Mouse (Mus musculus) frontal cortex, adult 2 months (tissue): ENCODE results near the gene Asprv1. TPM values are rescaled to one million over a fixed set of nuclear protein-coding genes. Genes with fewer than 3 reads are reported as not detected.

Source experiments
- DNase-seq, 2 experiments: peaks; one replicate each; pipeline ENCODE4 v3.0.0; 2022; ENCODE audit warnings: low spot score in 1 of 2; ENCODE audit errors: extremely low spot score in 1 of 2
- polyA plus RNA-seq: library from polyadenylated mRNA; depleted of rRNA; stranded (reverse); fragments of >200 nt; gene quantifications from 2 replicates; pipeline ENCODE4 v1.2.3, GENCODE M21; 2012

The Asprv1 gene
- polyA plus RNA-seq, 1 experiment, result 3.4 TPM

DNA sequence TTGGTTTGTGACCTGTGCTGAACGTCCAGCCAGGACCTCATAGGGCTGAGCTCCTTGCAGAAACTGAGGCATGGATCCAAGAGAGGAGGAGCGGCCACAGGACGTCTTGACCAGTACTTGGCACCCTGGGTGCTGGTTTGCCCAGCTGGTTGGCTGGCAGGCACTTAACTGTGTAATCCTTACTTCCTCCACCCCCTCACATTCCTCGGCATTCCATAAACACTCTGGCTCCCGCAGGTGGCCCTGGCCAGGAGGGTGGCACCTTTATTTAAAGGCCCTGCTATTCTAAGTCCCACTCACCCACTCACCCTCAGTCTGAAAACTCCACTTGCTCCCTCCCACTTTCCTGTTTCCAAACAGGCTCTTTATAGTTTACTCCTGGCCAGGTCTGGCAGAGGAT is 17.2 kb upstream of the Asprv1 start:
- DNase-seq, result peak in 1 of 2 experiments; percentile 32

DNA sequence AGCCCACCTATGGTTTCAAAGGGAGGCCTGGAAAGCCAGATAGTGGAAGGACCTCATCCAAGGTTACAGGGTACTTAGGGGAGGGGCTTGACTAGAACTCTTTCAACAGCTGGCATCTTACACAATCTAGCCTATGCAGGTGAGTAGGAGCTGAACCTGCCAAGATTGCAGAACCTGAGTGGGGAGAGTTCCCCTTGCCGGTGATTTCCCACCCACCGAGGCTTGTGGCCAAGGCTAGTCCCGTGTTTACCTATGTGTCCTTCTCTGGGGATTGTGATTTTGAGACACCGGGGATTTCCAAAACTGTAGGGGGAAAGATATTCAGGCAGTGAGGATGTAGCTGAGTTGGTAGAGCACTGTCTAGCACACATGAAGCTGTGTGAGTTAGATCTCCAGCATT is 12.7 kb upstream of the Asprv1 start:
- DNase-seq, result no peak

DNA sequence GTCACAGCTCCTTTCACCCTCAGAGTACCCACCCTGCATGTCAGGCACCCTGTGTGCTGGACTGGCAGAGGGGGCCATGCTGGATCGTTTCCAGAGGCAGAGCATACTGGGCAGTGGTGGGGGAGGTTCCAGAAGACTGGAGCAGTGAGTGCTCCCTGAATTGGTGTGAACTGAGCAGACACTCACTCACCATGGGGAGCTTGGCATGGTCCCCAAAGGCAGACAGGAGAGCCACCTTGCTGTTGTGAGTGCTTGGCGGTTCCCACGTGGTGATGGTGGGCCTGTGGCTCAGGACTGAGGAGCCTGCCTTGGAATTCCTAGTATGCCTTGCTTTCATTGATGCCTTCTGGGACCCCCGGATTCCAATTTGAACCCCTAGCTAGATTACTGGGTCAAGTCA is 4.8 kb upstream of the Asprv1 start:
- DNase-seq, result no peak

DNA sequence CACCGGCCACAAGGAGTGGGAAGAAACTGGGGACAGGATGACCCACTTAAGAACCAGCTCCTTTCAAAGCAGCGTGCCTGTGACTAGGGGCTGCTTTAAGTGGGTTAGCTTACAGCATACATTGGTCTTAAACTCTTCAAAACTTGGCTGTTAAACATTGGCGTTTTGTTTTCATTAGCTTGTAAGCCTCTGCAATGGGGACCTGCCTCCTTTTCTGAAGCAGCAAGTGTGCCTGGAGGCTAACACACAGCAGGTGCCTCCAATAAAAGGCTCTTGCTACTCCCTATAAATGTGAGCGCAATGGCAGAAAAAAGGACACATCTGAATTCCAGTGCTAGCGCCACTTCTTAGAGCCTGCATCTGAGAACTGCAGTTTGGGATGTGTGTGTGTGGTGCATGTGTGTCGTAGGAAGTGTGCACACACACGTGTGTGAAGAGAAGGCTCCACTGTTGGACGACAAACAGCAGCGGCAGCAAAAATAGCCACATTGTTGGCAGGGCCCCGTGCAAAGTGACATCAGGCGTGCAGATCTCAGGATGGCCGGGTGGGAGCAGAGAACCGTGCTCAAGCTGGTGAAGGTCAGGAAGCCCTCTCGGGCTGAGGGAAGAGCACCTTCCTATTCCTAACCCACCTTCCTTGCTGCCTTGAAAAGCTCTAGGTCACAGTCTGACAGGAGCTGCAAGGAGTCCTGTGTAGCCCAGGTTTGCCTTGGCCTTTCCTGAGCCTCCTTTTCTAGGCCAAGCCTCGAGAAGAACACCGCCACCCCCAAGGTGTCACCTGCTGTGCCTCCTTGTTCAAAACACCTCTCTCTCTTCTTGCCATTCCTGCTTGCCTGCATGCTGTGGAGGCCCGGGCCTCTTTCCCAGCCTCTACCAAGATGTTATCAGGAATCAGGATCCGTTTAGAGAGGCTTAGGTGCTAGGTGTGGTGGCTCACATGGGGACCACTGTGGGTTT is 3.6 kb upstream of the Asprv1 start:
- DNase-seq, result peak; percentile 33 to 36

DNA sequence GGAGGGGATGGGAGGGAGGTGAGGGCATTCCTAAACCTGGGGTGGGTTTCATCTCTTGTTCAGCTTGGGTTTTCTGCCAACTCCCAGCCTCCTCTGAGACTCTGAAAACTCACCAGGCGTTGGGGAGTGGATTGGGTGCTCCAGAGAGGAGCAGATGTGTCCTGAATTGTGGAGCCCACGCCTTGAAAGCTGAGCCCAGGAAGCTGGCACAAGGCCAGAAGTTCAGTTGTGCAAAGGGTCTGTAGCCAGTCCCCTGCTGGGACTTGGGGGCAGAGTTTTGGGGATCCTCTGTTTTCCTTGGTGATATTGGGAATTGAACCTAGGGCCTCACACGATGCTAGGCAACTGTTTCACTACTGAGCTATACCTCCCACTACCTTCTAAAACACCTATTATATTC is 2.2 kb downstream of the Asprv1 start:
- peak in 1 of 2 experiments; percentile 19 for DNase-seq

DNA sequence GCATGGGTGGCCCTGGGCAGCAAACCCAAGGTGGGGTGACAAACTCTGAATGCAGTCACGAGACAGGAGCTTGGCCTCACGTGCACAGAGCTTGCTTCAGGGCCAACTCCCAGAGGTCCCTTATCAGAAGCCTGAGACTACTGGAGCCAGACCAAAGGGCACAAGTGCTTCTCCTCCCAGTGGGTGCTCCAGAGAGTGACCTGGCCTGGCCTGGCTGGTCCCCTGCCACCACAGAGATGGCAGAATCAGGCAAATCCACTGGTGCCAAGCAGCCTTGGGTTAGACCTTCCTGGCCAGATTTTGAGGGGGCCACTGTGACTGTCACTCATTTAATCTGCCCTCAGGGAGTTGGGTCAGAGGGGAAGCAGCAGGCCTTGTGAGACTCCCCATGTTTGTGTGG is 8.5 kb downstream of the Asprv1 start:
- DNase-seq, result no peak

DNA sequence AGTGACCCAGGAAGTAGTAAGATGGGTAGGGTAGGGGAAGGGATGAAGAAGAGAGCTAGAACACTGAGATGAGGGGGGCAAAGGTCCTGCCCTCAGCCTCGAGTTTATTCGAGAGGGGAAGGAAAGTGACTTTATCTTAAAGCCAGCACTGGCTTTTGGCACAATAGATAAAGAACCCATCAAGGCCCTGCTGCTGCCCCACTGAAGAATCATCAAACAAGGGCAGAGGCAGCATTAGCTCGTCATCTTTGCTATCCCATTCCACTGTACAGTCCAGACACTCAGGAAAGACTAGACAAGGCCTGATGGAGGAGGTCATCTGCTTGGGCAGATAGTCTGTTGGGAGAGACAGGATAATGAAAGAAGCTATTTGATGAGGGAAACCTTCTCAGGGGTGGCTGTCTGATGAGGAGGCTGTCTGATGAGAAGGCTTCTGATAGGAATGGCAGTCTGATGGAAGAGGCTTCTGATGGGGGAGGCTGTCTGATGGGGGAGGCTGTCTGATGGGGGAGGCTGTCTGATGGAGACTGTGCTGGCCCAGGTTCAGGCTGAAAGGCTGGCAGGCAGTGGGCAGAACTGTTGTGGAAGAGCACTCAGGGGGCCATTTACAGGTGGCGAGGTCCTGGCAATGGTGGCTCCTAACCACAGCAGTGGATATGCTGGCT is 9.3 kb downstream of the Asprv1 start:
- DNase-seq, result no peak

DNA sequence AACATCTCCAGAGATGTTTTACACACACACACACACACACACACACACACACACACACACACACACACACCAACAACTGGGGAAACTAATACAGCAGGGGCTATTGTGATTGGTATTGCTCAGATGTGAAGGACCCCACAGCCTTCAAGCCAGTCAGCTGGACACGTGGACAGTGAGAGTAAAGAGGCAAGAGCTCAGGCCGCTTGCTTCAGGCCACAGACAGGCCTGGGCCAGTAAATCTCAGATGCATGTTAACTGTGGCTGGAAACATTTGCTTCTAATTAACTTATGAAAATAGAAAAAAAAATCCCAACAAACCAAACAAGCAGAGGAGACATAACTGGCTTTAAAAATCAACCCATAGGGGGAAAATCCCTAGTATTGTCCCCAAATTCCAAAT is 9.9 kb downstream of the Asprv1 start:
- DNase-seq, result no peak

DNA sequence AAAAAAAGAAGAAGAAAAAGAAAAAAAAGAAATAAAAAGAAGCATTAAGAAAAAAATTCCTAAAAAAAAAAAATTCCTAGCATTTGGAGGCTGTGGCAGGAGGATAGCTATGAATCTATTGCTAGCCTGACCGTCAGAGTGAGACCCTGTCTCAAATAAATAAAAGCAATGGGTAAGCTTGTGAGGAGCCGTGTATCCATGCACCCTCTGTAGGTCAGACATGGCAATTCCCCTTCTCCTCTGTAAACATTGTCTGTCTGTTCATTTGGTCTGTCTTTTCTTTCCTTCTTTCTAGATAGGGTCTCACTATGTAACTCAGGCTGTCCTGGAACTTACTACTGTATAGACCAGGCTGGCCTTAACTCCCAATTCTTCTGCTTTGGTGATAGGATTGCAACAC is 10.5 kb downstream of the Asprv1 start:
- no peak for DNase-seq

DNA sequence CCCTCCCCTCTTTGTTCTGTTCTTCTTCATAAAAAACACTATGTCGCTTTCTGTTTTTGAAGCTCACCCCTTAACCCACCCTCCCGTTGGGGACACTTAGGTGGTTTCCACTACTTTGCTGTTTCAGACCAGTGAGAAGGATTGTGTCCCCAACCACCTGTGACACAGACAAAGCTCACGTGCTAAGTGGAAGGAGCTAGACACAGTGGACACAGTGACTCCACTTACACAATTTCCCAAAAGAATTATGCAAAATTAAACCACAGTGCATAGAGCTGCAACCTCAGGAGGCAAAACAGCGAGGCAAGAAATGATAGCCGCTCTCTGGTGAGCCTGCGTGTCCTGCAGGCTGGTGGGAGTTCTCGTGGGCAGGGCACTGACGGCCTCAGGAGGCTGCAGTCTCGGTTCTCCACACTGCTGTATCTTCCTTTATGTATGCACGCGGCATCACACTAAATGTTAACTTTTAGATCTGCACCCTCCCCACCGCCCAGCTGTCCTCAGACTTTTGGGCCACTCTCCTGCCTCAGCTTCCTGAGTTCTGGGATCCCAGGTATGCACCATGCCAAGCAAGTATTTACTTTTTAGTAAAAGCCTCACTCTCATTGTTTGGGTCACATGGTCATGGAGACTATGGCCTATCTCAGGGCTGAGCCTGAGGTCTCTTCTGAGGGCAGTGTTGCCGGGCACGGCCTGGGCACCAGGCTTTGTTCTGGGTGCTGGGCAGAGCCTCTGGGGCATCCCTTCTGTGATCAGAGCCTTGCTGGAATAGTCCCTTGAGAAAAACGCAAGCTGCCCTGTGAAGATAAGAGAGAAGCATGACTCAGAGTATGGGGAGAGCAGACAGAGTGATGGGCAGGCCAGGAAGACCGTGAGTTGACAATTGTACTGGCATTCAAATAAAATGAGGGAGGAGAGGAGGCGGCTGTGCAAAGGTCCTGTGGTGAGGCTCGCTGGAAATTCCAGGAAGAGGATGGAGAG is 11.5 kb downstream of the Asprv1 start:
- DNase-seq, result no peak

DNA sequence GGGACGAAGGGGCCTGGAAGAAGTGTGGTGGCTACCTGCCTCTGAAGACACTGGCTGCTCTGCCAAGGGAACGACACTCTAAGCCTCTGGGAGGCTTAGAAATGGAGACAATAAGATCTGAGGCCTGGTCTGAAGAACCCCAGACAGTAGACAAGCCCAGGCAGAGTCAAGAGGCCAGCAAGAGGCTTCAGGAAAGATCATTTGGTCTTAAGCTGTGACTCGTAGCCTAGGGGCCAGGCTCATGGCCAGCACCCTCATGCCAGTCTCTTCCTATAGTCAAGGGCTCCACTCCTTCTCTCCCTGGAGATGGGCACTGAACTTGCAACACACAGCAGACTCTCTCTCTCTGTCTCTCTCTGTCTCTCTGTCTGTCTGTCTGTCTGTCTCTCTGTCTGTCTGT is 12.2 kb downstream of the Asprv1 start:
- DNase-seq, result no peak

DNA sequence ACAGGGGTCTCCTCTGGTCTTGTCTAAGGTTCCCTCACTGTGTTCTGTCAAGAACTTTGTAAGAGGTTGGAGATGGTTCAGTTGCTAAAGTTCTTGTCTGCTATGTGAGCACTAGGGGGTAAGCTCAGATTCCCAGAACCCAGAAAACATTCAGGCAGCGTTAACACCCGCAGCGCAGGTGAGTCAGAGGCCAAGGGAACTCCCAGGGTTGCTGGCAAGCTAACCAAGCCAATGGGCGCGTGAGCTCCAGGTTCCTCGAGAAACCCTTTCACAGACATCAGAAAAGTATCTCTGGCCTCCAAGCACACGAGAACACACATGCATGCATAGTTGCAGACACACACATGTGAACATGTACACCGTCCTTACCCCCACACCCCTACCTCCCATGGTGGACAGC is 12.8 kb downstream of the Asprv1 start:
- DNase-seq, result no peak

DNA sequence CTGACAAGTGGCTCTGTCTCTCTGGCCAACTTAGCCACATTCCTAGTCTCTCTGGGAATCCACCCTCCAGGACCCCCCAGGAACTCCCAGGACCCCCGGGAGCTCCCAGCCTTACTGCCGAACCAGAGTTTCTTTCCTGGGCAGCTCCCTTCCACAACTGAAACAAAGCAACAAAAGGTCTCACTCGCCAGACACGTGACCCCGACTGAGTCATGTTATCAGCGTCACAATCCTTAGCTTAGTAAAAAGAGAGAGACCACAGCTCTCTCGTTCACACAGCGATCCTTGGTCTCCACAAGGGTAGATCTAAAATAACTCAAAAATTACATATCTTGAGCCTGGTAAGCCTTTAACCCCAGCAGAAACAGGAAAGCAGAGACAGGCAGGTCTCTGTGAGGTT is 13.8 kb downstream of the Asprv1 start:
- DNase-seq, result no peak

DNA sequence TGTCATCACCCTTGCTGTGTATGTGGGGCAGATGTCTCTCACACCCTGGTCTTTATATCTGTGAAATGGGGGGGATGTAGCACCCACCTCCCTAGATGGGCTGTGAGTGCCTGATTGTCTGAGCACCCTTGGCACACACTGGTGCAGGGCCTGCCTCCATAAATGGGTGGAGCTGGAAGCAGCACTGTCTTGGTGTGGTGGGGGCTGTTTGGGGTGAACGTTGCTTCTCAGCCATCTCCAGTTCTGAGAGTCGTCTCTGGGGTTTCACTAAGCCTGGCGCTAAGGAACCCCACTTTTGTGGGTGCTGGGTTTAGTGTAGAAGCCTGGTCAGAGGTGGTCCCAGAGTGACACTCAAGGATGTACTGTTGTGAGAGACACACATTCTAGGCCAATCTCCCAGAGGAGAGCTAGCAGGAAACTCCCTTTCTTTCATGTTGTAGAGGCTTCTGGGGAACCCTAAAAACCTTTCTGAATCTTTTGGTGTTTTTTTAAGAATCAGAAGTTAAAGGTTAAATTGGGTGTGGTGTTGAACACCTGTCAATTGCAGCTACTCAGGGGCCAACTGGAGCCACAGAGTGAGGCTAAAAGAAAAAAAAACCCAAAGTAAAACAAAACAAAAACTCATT is 16.9 kb downstream of the Asprv1 start:
- DNase-seq, result no peak

DNA sequence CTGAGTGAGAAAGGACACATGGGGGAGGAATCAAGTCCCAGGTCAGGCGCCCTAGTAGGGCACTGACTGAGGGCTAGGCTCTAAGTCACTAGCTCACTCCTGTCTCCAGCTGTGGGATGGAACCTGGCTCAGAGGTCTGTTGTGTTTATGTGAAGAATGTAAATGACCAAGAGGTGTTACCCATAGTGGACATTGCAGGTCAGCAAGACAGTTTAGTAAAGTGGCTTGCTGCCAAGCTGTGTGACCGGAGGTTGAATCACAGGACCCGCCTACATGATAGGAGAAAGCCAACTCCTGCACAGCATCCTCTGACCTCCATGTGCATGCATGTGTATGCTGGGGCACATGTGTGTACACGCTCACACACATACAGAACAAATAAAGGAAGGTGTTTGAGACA is 17.6 kb downstream of the Asprv1 start:
- DNase-seq, result no peak

DNA sequence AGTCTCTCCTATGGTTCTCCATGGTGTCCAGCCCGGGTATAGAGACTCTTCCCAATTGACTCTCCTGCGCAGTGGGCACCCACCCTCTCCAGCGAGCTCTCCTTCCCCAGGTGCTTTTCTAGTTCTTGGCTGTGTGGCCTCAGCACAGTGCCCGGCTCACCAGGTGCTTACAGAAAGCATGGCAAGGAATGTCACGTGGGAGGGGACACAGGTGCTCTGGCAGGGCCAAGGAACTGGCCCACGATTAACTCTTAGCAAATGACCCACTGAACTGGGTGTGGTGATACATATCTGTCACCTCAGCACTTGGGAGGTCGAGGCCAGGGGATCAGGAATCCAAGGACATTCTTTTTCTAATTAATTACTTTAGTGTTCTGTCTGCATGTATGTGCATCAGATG is 18.2 kb downstream of the Asprv1 start:
- DNase-seq, result no peak

DNA sequence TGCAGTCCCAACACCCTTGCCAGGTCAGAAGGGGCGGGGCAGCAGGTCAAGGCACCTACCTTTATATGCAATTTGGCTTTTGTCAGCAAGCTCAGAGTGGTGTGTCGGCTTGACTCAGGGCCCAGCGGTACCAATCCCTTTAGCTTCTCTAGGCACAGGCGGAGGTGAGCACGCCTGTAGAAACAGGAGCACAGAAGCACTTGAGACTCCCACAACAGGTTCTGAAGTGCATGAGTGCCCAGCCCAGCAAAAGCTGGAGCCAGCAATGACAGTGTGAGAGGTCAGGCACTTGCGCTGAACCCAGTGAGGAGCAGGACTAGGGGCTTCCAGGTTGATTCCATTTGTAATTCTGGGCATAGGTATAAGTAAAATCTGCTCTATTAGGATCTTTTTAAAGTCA is 25.1 kb downstream of the Asprv1 start:
- DNase-seq, result no peak

DNA sequence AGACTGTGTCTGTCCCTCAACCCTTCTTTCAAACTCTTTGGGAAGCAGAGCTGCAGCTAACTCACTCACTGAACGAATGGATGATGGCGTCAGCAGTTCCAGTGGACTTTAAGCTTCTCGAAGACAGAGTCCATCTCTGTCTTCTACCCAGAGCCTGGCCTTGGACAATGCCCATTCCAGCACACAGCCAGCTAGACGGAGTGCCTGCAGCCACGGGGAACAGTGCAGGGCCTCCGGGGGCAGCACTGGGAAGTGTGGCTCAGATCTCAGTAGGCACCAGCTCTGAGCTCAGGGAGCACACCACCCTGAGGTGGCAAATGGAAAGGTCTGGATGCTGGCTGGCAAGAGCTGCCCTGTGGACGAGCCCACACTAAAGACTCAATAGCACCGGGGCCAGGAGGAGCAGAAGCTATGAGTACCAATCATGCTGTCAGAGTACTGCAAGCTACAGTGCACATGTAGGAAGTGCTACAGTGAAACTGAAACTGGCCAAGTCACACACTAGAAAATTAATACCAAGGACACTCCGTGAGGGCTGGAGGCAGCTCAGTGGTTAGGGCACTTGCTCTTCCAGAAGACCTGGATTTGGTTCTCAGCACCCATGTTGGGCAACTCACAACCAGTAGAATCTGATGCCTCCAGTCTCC is 26.4 kb downstream of the Asprv1 start:
- no peak for DNase-seq

DNA sequence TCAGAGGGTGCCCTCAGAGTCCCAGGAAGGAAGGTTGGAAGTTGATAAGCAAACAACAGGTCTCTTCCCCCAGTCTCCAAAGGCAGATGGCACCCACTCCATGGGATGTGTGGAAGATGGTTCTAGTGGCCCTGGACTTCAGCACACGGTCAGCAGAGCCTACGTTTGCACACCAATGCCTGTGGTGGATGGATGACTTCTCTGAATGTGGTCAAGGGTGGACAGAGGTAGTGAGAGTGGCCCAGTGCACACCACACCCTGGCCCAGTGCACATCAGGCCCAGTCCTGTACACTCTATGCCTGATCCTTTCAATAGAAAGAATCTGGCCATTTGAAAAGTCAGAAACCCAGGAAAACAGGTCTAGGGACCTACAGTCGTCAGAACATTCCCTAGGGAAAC is 30.5 kb downstream of the Asprv1 start:
- DNase-seq, result no peak
